Mouse (Mus musculus): Measurements from ENCODE around the gene Kif26b.

The Kif26b gene

DNA sequence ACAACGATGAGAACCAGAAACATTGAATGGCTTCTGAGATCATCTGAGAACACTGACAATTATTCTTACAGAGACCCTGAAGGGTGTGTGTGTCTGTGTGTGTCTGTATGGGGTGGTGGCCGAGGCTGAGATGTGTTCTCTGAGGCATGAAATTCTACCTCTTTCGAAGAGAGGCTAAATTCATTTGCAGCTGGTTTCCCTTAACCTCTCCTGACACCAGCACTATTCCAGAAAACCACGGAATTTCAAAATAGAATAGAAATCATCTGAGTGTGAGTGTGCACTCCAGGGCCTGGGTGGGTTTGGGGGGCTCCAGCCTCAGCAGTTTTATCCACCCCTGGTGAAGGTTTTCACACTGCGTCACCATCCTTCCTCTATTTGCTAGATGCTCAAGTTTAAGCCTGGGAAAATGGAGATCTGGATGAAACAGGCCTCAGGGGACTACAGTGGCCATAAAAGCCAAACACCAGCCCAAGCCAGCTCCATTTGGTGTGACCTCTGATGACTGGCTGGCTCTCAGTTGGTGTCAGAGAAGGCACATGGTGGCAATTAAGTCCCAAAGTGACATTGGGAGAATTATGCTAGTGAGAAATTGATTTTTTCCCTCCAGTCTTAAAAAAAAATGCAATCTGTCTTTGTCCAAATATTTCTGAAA is 56.6 kb downstream of the Kif26b start:
- no peak for ATAC-seq (ENCODE audit: insufficient number of reproducible peaks, low FRiP score, low TSS enrichment)

DNA sequence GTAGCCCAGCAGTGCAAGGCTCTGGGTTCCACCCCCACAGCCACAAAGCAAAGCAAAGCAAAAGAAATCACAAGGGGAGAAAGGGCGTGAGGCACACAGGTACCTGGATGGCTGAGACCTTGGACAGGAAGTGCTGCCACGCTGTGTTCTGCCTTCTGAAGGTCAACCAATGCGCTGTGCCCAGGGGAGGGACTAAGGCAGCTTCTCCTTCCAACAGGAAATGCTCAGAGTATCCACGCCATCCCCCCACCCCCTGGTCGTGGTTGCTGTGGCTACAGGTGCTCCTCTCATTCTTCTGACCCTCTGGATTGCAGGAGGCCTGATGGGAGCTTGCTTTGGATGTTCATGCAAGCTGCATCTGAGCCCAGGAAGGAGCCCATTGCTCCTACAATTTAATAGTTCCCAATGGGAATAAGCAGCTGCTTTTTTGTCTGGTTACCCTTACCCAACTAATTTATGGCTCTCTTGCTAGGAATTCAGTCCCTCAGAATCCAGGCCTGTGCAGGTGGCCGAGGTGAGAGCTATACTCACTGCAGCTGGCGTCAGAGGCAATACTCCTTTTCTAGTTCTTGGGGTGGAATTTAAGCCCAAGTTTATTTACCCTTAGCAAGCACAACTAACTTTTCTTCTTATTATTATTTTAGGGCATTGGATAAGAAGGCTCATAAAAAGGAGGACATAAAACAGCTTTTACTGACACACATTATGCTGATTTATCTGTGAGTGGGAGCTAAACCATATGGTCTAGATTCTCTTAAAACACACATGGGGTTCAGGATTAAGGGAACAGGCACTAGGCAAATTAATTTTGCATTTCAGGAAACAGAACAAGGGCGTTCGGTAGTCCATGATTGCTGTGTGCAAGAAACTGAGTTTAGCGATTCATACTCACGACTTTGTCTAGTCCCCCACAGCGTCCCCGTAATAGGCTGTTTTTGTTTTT is 61.6 kb downstream of the Kif26b start:
- ATAC-seq (ENCODE audit: insufficient number of reproducible peaks, low FRiP score, low TSS enrichment): no peak

DNA sequence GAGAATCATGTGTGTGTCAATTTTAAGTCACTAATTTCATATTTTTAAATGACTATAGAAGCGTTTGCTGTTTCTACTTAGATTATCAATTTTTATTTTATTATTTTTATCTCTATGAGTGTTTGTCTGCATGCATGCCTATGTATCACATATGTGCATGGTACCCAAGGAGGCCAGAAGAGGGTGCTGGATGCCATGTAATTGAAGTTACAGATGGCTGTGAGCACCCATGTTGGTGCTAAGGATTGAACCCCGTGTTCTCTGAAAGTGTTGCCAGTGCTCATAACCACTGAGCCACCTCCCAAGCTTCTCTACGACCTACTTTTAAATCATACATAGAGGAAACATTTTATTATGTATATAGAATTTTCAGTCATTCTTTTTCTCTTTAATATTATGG is 68.2 kb downstream of the Kif26b start:
- ATAC-seq (ENCODE audit: insufficient number of reproducible peaks, low FRiP score, low TSS enrichment): no peak

DNA sequence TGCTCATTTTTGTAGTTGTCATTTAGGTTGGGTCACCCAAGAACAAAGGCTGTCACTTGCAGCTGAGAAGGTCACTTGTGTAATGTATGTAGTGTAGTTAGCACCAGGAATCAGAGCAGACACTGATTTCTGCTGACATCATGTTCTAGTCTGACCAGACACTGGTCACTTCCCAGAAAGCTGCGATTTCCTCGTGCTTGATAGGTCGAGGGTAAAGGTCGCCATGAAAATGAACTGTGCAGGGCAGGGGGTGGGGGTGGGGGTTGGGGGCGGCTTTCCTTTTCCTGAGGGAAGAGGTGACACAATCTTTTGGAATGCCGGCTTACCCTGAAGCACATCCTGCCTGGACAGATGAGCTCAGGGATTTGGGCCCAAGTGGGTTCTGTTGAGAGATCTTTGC is 68.8 kb downstream of the Kif26b start:
- ATAC-seq (ENCODE audit: insufficient number of reproducible peaks, low FRiP score, low TSS enrichment): no peak

DNA sequence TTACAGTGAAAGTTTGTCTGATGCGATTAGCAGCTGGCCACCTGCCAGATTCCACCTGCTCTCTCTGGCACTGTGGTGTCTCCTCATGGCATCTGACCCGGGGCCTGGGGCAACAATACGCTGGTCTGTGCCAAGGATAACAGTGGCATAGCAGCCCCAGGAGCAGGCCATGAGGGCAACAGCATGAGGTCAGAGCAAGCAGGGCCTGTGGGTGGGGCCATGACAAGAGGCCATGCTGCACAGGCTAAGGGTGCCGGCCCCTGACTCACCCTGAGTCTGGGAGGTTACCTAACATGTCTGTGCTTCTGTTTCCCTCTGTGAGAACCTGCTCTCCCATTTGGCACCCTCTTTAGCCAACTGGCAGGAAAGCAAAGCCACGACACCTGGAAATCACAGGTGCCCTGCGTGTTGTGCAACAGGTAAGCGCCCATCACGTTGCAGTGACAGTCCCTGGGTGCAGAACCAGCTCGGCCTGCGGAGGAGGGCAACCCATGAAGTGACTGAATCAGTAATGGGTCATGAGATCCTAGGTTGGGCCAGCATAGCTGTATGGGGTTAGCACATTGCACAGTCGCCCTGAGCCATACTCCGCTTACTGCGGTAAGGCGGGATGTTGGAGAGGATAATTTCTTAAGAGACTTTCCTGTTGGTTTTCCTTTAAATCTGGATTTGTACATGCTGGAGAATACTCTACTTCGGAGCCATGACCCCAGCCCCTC is 72.1 kb downstream of the Kif26b start:
- ATAC-seq (ENCODE audit: insufficient number of reproducible peaks, low FRiP score, low TSS enrichment): peak; percentile 61; the same call in 1 of the 2 replicates

DNA sequence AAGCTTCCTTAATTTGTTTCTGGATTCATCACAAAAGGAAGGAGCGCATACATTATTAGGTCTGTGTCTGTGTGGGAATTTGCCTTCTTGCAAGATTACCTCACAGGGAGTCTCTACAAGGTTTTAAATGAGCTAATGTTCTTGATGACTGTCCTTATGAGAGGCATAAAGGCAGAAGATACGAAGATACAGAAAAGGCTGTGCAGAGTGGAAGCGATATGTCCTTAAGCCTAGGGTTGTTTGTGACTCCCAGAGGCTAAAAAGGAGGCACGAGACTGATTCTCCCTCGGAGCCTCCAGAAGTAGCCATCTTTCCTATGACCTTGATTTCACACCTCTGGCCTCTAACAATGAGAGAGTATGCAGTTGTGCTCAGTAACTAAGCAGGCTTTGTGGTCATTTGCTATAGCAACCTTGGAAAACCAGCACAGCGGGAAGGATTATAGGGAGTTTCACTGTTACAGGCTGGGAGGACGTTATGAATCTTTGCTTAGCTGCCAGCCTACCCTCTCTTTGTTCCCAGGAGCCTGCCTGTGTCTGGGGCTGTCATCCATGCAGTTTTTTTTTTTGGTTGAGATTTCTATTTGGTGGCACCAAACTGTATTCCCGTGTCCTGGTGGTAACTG is 80.3 kb downstream of the Kif26b start:
- no peak for ATAC-seq (ENCODE audit: insufficient number of reproducible peaks, low FRiP score, low TSS enrichment)

DNA sequence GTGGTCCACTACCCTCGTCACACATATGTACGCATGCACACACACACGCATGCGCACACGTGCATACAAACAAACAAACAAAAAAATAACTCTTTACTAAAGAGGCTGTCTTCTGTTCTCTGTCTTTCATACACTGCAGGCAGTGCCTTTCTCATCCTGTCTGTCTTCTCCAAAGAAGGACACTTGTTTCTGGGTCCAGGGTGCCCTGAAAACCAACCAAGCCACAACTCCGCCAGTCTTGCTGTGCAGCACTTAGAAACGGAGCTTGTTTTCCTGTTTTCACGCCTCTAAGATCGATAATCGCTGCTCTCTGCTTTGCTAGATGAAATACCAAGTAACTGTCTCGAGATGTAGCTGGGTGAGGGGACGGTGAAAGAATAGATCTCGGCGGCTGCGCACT is 82.6 kb downstream of the Kif26b start:
- ATAC-seq (ENCODE audit: insufficient number of reproducible peaks, low FRiP score, low TSS enrichment): no peak

DNA sequence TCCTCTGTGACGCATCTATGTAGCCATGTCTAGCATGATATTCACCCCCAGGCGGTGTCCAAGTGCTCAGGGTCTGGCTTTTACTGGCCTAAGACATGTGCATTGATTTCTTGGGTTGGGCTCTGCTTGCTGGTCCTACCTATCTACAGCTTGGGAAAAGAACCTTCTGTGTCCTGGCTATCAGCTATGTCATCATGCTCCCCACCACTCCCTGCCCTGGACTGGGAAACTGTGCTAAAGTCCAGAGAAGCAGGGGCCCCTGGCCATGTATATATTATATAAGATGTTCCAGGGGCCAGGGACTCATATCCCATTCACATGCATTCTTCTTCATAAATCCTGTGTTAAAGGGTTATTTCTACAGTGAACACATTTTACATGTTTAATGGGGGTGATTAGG is 92.4 kb downstream of the Kif26b start:
- ATAC-seq (ENCODE audit: insufficient number of reproducible peaks, low FRiP score, low TSS enrichment): no peak

DNA sequence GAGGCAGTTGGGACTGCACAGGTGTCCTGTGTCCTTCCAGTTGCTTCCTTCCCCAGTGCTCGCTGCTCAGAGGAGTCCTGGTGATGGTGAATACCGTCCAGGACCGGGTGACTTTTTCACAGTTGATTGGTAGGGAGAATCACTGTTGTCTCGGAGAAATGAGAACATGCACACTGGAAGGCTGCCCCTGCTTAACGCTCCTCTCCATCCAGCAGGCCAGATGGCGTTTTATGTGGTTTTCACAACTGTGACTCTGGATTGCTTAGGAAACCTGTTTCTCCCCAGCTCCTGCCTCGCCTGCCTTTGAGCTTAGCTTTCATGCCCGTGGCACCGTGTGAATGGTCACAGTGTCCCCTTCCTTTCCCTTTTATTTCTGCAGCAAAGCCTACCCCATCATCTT is 95.0 kb downstream of the Kif26b start:
- ATAC-seq (ENCODE audit: insufficient number of reproducible peaks, low FRiP score, low TSS enrichment): 0 out of 2 replicates have a peak, but pooled peaks have one; percentile 21

DNA sequence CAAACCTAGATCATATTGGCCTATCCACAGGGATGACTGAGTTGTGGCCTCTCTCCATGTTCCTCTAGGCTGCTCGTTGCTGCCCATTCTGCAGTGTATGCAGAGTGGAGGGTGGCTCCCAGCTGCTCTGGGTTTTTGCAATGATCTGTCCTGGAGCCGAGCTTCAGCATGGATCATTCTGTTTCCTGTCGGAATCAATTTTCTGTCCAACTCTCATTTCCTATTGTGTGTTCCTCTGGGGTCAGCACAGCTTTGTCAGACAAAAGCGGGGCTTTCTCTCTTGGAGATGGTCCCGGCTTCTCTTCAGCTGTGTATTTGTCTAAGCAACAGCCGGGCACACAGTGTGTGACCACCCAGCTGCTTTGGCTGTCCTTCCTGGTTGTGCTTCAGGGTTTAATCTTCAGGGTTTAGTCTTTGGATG is 98.0 kb downstream of the Kif26b start:
- ATAC-seq (ENCODE audit: insufficient number of reproducible peaks, low FRiP score, low TSS enrichment): no peak

DNA sequence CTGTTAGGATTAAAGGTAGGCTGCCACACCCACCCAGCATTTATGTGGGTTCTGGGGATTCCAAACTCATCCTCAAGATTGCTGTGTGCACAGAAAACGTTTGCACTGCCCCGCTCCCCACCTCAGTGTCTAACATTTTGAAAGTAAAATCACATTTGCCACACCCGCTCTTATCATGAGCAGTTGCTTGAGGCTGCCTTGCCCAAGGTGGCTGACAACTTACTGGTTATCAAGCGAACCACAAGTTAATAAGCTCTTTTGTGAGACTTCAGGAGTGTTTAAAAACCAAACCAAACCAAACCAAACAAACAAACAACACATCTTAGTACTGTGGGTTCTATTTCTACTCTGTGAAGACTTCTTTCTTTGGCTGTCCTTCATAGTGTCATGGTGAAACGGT is 101.1 kb downstream of the Kif26b start:
- no peak for ATAC-seq (ENCODE audit: insufficient number of reproducible peaks, low FRiP score, low TSS enrichment)

DNA sequence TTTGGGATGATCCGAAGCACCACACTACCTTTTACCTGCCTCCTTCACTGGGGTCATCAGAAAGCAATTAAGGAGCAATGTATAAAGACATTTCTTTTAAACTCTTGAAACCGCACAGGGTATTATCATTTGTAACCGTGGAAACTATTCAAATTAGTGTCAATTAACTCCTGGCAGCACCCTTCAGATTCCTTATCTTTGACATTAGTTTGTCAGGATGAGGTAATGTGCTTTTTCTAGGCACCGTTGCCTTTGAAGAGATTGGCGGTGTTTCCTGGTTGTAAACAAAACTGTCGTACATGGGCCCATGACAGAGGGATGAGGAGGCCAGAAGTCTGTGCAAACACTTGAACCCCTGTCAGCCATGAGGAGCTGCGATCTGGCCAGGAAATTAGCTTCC is 102.9 kb downstream of the Kif26b start:
- no peak for ATAC-seq (ENCODE audit: insufficient number of reproducible peaks, low FRiP score, low TSS enrichment)

DNA sequence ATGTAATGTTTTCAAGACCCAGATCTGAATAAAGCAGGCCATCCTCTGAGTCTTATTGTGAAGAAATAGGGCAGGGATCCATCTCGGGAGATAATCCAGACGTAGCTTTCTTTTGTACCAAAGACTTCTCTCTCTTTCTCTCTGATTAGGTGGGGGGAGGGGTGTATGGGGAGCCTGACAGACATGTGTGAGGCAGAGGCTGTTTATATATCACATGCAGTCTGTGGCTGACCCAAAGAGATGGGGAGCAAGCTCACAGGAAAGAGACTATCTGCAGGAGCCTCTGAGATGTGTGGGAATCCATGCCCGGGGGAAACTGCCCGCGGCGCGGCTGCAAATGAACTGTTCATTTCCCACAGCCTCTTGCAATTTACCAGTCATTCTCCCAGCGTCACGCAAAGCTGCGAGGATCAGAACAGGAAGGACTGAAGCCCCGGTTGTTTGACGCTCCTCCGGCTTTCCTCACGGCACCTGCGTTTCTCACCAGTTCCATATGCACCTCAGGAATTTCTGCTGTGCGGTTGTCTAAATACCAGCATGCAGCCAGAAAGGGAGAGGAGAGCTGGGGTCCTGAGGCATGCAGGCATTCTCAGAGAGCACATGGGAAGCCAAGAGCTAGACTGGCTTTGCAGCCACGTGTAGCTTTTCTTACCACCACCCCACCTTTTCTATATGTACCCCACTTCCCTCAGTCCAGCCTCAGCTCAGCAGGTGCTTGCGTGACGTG is 105.6 kb downstream of the Kif26b start:
- no peak for ATAC-seq (ENCODE audit: insufficient number of reproducible peaks, low FRiP score, low TSS enrichment)

DNA sequence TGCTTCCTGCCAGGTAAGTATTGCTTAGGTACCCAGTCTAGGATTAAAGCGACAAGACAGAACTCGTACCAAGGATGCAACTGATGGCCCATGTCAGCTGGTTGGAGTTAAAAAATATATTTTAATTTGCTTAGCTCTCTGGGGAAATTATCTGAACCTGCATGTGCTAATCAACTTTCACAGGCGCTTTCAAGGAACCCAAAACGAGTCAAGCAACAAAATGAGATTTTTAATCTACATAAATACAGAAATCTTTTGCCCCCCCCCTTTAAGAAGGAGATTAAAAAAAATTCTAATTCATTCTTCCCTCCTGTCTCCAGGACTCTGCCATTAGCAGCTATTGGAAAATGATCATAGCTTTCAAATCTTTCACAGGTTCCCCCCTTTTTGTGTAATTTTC is 106.5 kb downstream of the Kif26b start:
- no peak for ATAC-seq (ENCODE audit: insufficient number of reproducible peaks, low FRiP score, low TSS enrichment)

DNA sequence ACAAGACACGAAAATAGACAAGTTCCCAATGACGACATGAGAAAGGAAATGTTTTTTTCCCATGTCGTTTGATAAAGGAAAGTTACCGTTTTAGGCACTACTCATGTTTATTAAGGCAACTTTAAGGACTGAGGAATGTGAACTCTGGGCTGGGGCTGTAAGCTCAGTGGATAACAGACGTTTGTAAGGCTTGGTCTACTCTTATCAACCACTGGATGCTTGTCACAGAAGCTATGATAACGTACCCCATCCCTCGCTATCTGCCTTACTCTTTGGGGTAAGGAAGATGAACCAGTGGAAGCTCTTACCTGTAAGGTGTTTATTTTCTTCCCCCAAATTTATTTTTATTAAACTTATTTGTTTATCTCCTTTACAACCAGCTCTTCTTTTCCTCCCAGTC is 108.4 kb downstream of the Kif26b start:
- ATAC-seq (ENCODE audit: insufficient number of reproducible peaks, low FRiP score, low TSS enrichment): no peak

DNA sequence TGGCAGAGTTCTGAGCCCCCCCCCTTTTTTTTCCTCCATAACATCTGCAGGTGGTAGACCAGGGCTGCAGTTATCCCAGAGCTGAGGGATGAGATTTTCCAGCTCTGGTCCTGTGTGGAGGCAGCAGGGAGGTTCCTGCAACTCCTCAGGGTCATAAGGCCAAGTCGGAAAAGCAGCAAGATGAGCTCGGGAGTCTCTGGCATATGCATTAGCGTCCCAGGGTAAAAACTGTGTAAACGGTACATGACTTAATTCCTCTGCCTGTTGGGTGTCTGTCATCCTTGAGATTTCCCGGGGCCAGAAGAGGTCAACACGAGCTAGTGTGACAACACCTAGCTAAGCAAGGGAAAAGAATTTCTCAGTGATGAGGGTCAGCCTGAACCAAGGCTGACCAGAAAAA is 111.0 kb downstream of the Kif26b start:
- no peak for ATAC-seq (ENCODE audit: insufficient number of reproducible peaks, low FRiP score, low TSS enrichment)

DNA sequence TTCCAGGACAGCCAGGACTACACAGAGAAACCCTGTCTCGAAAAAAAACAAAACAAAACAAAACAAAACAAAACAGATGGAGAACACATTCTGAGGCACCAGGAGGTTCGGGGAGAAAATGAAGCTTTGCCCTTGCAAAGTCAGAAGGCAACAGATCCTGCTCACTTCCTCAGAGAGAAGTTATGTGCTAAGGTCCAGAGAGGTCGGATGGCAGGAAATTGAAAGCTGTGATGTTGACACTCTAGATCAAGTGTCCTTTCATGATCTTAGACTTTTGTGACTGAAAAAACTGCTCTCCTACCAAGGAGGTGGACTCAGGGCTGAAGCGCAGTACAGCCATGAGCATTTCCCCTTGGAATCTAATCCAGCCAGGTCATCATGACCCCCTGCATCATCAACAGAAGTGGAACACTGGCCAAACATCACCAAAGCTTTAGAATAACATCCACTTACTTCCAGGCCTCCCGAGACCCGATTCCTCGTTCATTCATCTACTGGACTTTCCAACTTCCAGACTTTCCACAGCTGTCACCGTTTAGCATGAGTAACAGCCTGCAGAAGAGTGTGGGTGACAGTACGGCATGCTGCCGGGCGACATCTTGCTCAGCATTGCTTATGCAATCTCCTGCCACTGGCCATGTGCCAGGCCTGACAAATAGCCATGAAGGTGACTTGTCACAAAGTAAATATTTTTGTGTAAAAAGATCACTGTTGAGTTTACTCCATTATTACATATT is 112.0 kb downstream of the Kif26b start:
- ATAC-seq (ENCODE audit: insufficient number of reproducible peaks, low FRiP score, low TSS enrichment): peak; percentile 36; the same call in 1 of the 2 replicates

DNA sequence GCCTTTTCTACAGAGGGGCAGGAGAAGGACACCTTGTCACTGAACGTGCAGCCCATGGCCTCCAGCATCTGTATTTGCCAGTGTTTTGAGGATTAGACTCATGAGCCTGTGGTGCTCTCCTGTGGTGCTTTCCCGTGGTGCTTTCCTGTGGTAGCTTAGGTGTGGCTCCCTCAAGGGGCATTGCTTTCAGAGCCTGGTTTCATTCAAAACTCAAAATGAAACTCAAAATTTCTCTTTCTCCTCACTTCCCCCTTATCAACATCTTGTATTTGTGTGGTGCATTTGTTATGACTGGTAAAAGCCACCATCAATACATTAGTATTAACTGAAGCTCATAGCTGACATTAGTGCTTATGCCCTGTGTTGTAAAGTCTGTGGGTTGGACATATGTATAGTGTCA is 112.9 kb downstream of the Kif26b start:
- no peak for ATAC-seq (ENCODE audit: insufficient number of reproducible peaks, low FRiP score, low TSS enrichment)

DNA sequence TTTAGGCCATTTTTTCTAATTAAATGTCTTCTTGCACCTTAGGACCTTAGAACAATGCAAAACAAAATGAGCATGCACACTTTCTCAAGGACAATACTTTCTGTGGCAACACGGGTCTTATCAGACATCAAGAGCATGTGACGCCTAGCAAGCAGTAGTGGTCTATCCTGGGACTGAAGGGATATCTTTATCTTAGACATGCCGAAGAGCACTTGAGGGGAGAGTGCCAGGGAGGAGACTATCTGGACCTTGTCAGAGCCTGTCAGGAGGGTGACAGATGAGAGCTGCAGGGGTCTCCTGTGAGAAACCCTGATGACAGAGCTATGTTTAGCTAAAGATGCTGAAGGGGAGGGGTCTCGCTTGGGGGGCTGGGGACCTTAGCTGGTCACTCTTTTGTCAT is 116.0 kb downstream of the Kif26b start:
- ATAC-seq (ENCODE audit: insufficient number of reproducible peaks, low FRiP score, low TSS enrichment): no peak

All from cerebellum, adult (tissue).